Mouse (Mus musculus) cortical plate, adult 2 months (tissue): Measurements from ENCODE around the gene Hoxd11. TPM values are rescaled to one million over a fixed set of nuclear protein-coding genes. Genes with fewer than 3 reads are reported as not detected.

Experiments used
- H3K27ac ChIP-seq: fragments of 200-500 bp; 2 replicates; pipeline ENCODE4 v1.5.1; 2012; ENCODE audit warnings: low read length, control low read depth, inconsistent platforms; ENCODE audit not compliant: insufficient read depth
- H3K4me1 ChIP-seq: fragments of 200-500 bp; 2 replicates; pipeline ENCODE4 v1.6.1; 2011; ENCODE audit warnings: low read length; ENCODE audit not compliant: control insufficient read depth, insufficient read depth
- H3K4me3 ChIP-seq: fragments of 200-500 bp; 2 replicates; pipeline ENCODE4 v1.5.1; 2011; ENCODE audit warnings: mild to moderate bottlenecking, low read length, control low read depth; ENCODE audit not compliant: insufficient read depth
- CTCF ChIP-seq: fragments of 200-500 bp; IDR thresholded peaks from 2 replicates; pipeline ENCODE4 v1.5.1; 2011; ENCODE audit warnings: mild to moderate bottlenecking, control low read depth, low read length; ENCODE audit not compliant: insufficient read depth; ENCODE audit errors: extremely low read depth
- POLR2A ChIP-seq: fragments of 200-500 bp; IDR thresholded peaks from 2 replicates; pipeline ENCODE4 v1.6.1; 2011; ENCODE audit warnings: mild to moderate bottlenecking, low read length, control low read depth; ENCODE audit not compliant: insufficient read depth; ENCODE audit errors: extremely low read depth
- polyA plus RNA-seq: library from polyadenylated mRNA; depleted of rRNA; stranded (reverse); fragments of >200 nt; gene quantifications from 2 replicates; pipeline ENCODE4 v1.2.3, GENCODE M21; 2012

Hoxd11 gene
- polyA plus RNA-seq, 1 experiment = not detected

- no peak overlapping the region for H3K4me3 ChIP-seq
- no peak overlapping the region for H3K27ac ChIP-seq
- TF ChIP-seq POLR2A (no peak), CTCF (no peak)
- no peaks in the 10 kb centered on the region for H3K4me1 ChIP-seq
Measured at GRCm38 (mm10) chr2:74708676-74709075, 29.3 kb downstream of the Hoxd11 start.

- Histone ChIP-seq H3K27ac (no peak overlapping the region), H3K4me3 (no peak overlapping the region), H3K4me1 (no peaks in the 10 kb centered on the region)
- TF ChIP-seq POLR2A = no peak
- TF ChIP-seq CTCF = no peak
Measured at GRCm38 (mm10) chr2:74709465-74710419, 30.4 kb downstream of the Hoxd11 start.

GRCm38 (mm10) chr2:74710929-74711543 lies 31.7 kb downstream of the Hoxd11 start:
- TF ChIP-seq POLR2A (no peak), CTCF (no peak)
- Histone ChIP-seq H3K4me1 (no peaks in the 10 kb centered on the region), H3K4me3 (no peak overlapping the region), H3K27ac (no peak overlapping the region)

DNA sequence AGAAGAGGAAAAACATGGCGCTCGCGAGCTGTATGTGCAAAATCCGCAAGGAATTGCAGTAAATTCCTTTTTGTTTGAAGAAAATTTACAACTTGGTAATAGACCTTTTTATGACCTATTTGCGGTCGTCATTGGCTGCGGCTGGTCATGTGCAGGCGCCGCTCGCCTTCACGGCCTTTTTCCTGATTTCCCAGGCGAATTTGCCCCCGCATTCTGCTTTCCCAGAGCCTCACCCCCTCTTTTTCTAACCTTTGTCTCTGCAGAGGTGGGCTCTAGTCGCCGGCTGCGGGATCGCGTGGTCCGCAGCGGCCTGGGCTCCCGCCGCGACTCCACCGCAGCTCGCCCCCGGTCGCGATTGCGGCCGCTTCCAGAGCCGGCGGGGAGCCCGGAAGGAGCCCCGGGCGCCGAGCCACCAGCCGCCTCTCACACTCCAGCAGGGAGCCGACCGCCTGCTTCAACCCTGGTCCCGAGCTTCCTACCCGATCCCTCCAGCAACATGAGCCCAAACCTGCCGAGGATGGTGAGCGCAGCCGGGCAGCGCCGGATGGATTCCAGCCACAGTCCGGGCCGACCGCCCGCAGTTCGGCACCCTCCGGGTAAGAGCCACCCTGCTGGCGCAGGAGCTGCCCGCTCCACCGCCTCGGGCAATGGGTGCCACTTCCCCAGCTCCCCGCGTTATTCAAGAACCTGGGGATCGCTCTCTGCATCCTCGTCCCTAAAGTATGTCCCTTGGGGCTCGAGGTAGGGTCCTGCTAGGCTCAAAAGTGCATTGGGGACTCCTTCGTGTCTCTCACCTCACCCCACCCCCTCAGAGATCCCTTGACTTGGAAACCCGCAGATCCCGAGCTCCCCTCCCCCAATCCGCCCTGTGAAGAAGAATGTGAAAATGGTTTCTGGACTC lies 32.6 kb downstream of the Hoxd11 start, which contains the start of the genes Hoxd3 and Hoxd4:
Gene Hoxd3 (plus strand): TSS at position 207 of the 901 bp plus-strand sequence.
Gene Hoxd4 (plus strand): TSS at position 209 of the 901 bp plus-strand sequence.
- H3K4me3 ChIP-seq = no peak within 1 kb of the TSS
- TF ChIP-seq POLR2A (no peak), CTCF (no peak)
- no peaks in the 10 kb centered on the region for H3K4me1 ChIP-seq
- H3K27ac ChIP-seq = no peak within 1 kb of the TSS

- Histone ChIP-seq H3K27ac (no peak overlapping the region), H3K4me3 (no peak overlapping the region), H3K4me1 (no peaks in the 10 kb centered on the region)
- TF ChIP-seq POLR2A = no peak
- no peak for TF ChIP-seq CTCF
Measured at GRCm38 (mm10) chr2:74713239-74714150, 34.1 kb downstream of the Hoxd11 start.

DNA sequence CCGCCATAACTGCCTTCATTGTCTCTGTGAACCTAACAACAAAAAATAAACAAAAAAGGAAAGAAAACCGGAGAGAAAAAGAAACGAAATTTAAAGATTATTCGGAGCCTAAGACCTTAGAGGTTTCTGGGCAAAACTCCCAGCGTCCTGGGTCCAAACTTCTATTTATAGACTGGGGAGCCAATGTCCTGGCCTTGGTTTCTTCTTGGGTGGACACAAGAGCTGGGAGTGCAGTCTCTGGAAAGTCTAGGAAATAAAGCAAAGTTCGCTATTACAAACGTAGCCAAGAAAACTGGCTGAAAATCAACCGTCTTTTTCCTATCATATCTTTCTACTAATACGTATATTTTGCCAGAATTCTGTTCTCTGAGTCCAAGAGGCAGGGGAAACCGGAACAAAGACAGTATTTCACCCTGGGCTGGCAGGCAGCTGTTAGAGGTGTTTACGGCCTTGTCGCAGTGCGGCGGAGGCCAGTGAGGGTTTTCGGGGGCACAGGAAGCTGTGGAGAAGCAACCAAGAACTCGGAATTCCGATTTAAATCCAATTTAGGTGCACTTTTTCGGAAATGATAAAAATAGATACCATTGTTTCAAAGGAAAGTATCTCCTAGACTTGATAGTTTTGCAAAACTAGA lies 34.9 kb downstream of the Hoxd11 start:
- no peak overlapping the region for H3K4me3 ChIP-seq
- no peak for TF ChIP-seq CTCF
- TF ChIP-seq POLR2A = no peak
- no peaks in the 10 kb centered on the region for H3K4me1 ChIP-seq
- H3K27ac ChIP-seq = no peak overlapping the region

DNA sequence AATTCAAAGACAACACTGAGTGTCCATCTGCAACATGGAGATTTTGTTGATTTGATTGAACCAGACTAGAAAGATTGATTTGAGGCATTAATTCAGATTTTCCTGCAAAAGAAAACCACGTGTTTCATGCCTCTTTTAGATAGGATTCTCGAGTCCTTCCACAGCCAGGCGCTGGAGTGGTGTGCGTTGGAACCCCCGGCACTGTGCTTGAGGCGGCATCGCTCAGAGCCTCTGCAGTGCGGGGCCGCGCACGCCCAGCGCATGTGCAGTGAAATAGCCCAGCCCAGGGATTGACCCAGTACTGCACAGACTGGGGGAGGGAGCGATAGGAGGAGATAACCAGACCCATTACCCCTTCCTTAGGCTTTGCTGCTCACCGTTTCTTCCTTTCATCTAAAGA lies 35.5 kb downstream of the Hoxd11 start:
- TF ChIP-seq CTCF (no peak), POLR2A (no peak)
- Histone ChIP-seq H3K4me1 (no peaks in the 10 kb centered on the region), H3K4me3 (no peak overlapping the region), H3K27ac (no peak overlapping the region)

GRCm38 (mm10) chr2:74715504-74716241 lies 36.3 kb downstream of the Hoxd11 start:
- TF ChIP-seq POLR2A (no peak), CTCF (peak; percentile 75)
- Histone ChIP-seq H3K27ac (no peak overlapping the region), H3K4me1 (no peaks in the 10 kb centered on the region), H3K4me3 (no peak overlapping the region)
